Mouse (Mus musculus) liver, embryonic 13.5 days (tissue): Measurements from ENCODE around the gene Chst4. TPM values are rescaled to one million over a fixed set of nuclear protein-coding genes. Genes with fewer than 3 reads are reported as not detected.

Experiments
- ATAC-seq: fragments of 200-750 bp; cut with Nextera tagmentation; 2 replicates; pipeline ENCODE4 v1.8.0; 2017; ENCODE audit warnings: low read depth, mild to moderate bottlenecking, moderate number of reproducible peaks, moderate library complexity
- DNase-seq: peaks from one replicate; pipeline ENCODE4 v3.0.0; 2022
- H3K27ac ChIP-seq: fragments of 300-500 bp; sonication (generic); 2 replicates; pipeline ENCODE4 v1.5.1; 2015; ENCODE audit warnings: moderate library complexity, mild to moderate bottlenecking, inconsistent platforms
- H3K27me3 ChIP-seq: fragments of 300-500 bp; sonication (generic); 2 replicates; pipeline ENCODE4 v1.6.1; 2015; ENCODE audit warnings: mild to moderate bottlenecking, inconsistent platforms
- H3K36me3 ChIP-seq: fragments of 300-500 bp; sonication (generic); 2 replicates; pipeline ENCODE4 v1.6.1; 2015; ENCODE audit warnings: mild to moderate bottlenecking, inconsistent platforms
- H3K4me1 ChIP-seq: fragments of 300-500 bp; sonication (generic); replicated peaks from 2 replicates; pipeline ENCODE4 v1.6.1; 2015; ENCODE audit warnings: inconsistent platforms
- H3K4me2 ChIP-seq: fragments of 300-500 bp; sonication (generic); 2 replicates; pipeline ENCODE4 v1.6.1; 2015; ENCODE audit warnings: inconsistent platforms, mild to moderate bottlenecking, moderate library complexity
- H3K4me3 ChIP-seq: fragments of 300-500 bp; sonication (generic); replicated peaks from 2 replicates; pipeline ENCODE4 v1.5.1; 2015; ENCODE audit warnings: mild to moderate bottlenecking, inconsistent platforms
- H3K9ac ChIP-seq: fragments of 300-500 bp; sonication (generic); 2 replicates; pipeline ENCODE4 v1.6.1; 2015; ENCODE audit warnings: mild to moderate bottlenecking, inconsistent platforms
- H3K9me3 ChIP-seq: fragments of 300-500 bp; sonication (generic); replicated peaks from 2 replicates; pipeline ENCODE4 v1.6.1; 2016; ENCODE audit warnings: inconsistent platforms
- WGBS: fragments of 180-500 bp; shearing (Covaris S2); methylation state at CpG from one replicate; pipeline ENCODE4 v1.1.7; 2015; ENCODE audit not compliant: insufficient replicate concordance; 5-methylcytosine and 5-hydroxymethylcytosine counted together
- polyA plus RNA-seq: library from polyadenylated mRNA; unstranded; fragments of >200 nt; fragmentation: Nextera tagmentation; extraction: Ambion mirVana; gene quantifications from 2 replicates; pipeline ENCODE4 v1.2.1, GENCODE M21; 2015

Chst4 gene
- not detected in 2 replicates for polyA plus RNA-seq

- H3K27ac ChIP-seq, result no peak within 1 kb of the TSS
- H3K9me3 ChIP-seq, result no peaks in the 10 kb centered on the region
- H3K4me3 ChIP-seq, result no peak within 1 kb of the TSS
- no peak within 1 kb of the TSS for H3K4me2 ChIP-seq
- no peaks in the 10 kb centered on the region for H3K4me1 ChIP-seq
- 73% methylated on average over 5 of the region's 5 CpGs for WGBS
- H3K36me3 ChIP-seq, result no peaks in the 10 kb centered on the region
- ATAC-seq (no peak), DNase-seq (no peak)
- no peak within 1 kb of the TSS for H3K9ac ChIP-seq
- no peaks in the 10 kb centered on the region for H3K27me3 ChIP-seq
Observed at GRCm38 (mm10) chr8:110039659-110040058, at the start of gene Chst4. TSS of gene Chst4 (minus strand) at chr8:110039740.

DNA sequence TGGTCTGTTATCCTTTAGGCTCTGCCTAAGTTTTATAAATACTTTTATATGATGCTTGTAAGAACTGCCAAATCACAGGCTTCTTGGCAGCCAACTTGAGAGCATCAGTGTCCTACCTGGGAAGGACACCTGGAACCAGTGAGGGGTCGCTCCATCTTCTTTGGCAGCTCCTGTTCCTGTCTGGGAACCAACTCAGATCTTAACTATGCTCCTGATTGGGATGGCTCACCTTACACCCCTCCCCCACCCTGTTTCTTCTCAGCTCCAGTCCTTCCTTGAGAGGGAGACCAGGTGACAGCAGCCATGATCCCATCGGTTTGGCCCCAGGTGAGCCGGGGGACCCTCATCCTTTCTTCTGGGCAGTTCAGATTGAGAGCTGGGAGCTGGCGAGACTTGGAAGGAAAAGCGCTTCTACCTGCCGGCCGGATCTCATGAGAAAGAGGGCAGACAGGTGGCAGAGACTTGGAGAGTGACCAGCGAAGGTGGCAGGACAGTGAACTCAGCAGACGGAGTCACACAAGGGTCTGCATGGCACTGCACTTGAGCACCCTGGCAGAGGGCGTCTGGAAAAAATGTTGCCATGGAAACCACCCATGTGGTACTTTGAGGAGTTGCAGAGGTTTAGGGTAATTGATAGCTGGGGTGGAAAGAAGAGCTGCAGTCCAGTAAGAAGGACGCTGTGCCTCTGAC lies 43.0 kb upstream of the Chst4 start:
- Histone ChIP-seq H3K36me3 (0 out of 2 replicates have a peak, but pooled peaks cover 7% of the 10 kb centered on the region), H3K4me2 (no peak overlapping the region), H3K27me3 (peaks cover 6% of the 10 kb centered on the region; the same call in 1 of the 2 replicates), H3K4me1 (peaks cover 8% of the 10 kb centered on the region; the same call in 1 of the 2 replicates), H3K9ac (no peak overlapping the region), H3K4me3 (no peak overlapping the region), H3K27ac (no peak overlapping the region), H3K9me3 (0 out of 2 replicates have a peak, but pooled peaks cover 8% of the 10 kb centered on the region)
- DNase-seq (no peak), ATAC-seq (no peak)
- 62% methylated on average over 11 of the region's 11 CpGs for WGBS

GRCm38 (mm10) chr8:110079282-110080221 lies 40.0 kb upstream of the Chst4 start, which contains the start of gene Zfp612:
TSS of gene Zfp612 (plus strand) at chr8:110079746.
- H3K4me1 ChIP-seq, result peaks cover 8% of the 10 kb centered on the region; the same call in 1 of the 2 replicates
- H3K9me3 ChIP-seq, result no peaks in the 10 kb centered on the region
- H3K27me3 ChIP-seq, result peaks cover 6% of the 10 kb centered on the region; the same call in 1 of the 2 replicates
- H3K27ac ChIP-seq, result no peak within 1 kb of the TSS
- no peaks in the 10 kb centered on the region for H3K36me3 ChIP-seq
- WGBS, result 10% methylated on average over 54 of the region's 54 CpGs
- H3K4me3 ChIP-seq, result peak within 1 kb of the TSS; percentile 61
- peak; percentile 76 for ATAC-seq
- H3K4me2 ChIP-seq, result peak within 1 kb of the TSS; percentile 72
- peak within 1 kb of the TSS; percentile 61 for H3K9ac ChIP-seq
- DNase-seq, result peak; percentile 20

DNA sequence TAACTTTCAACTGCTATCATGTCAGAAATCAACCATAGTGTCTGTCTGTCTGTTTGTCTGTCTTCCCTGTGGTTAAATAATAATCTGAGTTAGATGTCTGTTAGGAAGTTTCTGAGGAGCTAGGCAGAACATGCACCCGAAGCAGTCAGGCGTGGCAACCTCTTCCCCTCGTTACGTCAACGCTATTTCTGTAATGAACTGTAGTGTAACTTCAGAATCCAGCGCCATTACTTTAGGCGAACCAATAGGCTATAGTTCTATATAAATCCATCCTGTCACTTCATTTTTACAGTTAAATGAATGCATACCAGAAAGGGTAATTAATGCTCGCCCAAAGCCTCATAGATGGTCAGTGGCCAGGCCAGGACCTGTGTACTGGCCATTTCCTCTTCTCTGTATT lies 35.0 kb upstream of the Chst4 start:
- Histone ChIP-seq H3K9me3 (no peaks in the 10 kb centered on the region), H3K4me1 (peaks cover 2% of the 10 kb centered on the region; the same call in 1 of the 2 replicates), H3K4me2 (no peak overlapping the region), H3K4me3 (no peak overlapping the region), H3K27me3 (peaks cover under 1% of the 10 kb centered on the region; the same call in 1 of the 2 replicates), H3K9ac (no peak overlapping the region), H3K36me3 (no peaks in the 10 kb centered on the region), H3K27ac (no peak overlapping the region)
- WGBS, result 68% methylated on average over 8 of the region's 8 CpGs
- ATAC-seq (no peak), DNase-seq (no peak)

- no peak overlapping the region for H3K4me3 ChIP-seq
- ATAC-seq, result no peak
- H3K27ac ChIP-seq, result no peak overlapping the region
- H3K27me3 ChIP-seq, result no peaks in the 10 kb centered on the region
- H3K4me2 ChIP-seq, result no peak overlapping the region
- no peaks in the 10 kb centered on the region for H3K36me3 ChIP-seq
- WGBS, result 11% methylated on average over 9 of the region's 9 CpGs
- no peaks in the 10 kb centered on the region for H3K4me1 ChIP-seq
- no peak overlapping the region for H3K9ac ChIP-seq
- no peaks in the 10 kb centered on the region for H3K9me3 ChIP-seq
- DNase-seq, result peak; percentile 16
Observed at GRCm38 (mm10) chr8:110071600-110071999, 32.1 kb upstream of the Chst4 start.

DNA sequence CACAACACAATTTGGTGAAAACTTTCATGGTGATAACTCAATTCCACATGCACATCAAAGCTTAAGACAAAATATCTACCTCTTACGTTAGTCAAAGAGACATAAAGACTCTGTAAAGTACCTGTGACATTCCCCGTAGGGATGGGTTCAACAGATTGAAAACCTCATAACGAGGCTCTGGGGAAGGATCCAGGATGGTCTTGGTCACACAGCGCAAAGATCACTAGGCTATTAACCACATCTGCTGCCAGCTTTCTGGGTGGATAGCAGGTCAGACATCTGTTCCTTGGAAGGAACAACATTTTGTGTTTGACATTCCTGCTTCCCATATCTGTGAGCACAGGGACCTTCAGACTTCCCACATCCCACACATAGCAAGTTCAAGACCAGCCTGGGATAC lies 30.2 kb upstream of the Chst4 start:
- H3K4me3 ChIP-seq, result no peak overlapping the region
- H3K27ac ChIP-seq, result no peak overlapping the region
- no peak overlapping the region for H3K4me2 ChIP-seq
- DNase-seq, result no peak
- no peak overlapping the region for H3K9ac ChIP-seq
- no peaks in the 10 kb centered on the region for H3K36me3 ChIP-seq
- ATAC-seq, result no peak
- H3K27me3 ChIP-seq, result no peaks in the 10 kb centered on the region
- no peaks in the 10 kb centered on the region for H3K4me1 ChIP-seq
- WGBS, result 77% methylated on average over 4 of the region's 4 CpGs
- no peaks in the 10 kb centered on the region for H3K9me3 ChIP-seq

DNA sequence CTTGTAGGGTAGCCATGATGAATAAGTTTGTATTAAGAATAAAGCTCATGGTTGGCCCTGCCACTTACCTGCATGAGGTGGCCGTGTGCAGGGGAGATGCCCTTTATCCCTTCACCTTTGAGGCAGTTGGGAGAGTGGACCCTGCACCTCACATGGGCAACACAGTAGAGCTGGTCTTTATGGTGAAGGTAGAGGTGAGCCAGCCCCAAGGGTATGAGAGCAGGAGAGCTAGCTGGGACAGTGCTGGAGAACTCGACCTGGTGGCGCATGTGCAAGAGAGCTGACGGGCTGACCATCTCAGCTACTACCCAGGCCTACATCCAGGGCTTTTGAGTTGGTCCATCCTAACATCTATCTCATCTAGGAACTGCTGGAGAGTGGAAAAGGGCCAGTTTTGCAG lies 26.1 kb upstream of the Chst4 start:
- Histone ChIP-seq H3K9me3 (no peaks in the 10 kb centered on the region), H3K9ac (no peak overlapping the region), H3K36me3 (no peaks in the 10 kb centered on the region), H3K4me1 (no peaks in the 10 kb centered on the region), H3K4me2 (no peak overlapping the region), H3K27ac (no peak overlapping the region), H3K4me3 (no peak overlapping the region), H3K27me3 (no peaks in the 10 kb centered on the region)
- 68% methylated on average over 4 of the region's 4 CpGs for WGBS
- ATAC-seq, result no peak
- DNase-seq, result no peak

DNA sequence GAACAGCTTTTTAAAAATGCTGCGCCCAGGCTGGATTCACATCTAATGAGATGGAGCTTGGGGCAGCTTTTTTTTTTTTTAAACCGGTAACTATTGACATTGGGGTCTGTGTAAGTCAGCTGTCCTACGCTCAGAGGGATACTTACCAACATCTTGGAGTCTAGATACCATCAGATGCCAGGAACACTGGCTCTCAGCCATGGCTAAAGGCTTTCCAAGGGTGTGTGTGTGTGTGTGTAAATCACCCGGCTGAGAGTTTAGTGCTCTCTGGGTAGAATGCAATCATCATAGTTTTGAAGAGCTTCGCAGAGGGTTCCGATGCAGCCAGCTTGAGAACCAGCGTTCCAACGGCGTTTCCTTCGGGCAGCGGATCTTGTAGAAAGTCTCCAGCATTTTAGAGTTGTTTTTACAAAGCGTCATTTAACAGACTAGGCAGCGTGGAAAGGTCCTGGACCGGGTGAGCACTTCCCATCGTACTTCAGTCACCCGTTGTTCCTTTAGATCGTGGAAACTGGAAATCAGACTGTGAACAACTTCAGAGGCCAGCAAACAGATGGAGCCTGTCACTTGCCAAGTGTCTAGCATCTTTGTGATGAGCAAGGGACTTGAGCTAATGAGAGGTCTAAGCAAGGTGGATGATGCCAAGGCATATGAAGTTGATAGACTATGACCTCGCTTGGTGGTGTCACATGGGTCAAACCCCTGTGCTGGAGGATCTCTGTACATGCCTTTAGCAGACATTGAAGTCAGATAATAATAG lies 25.2 kb upstream of the Chst4 start:
- H3K27me3 ChIP-seq, result no peaks in the 10 kb centered on the region
- H3K27ac ChIP-seq, result no peak overlapping the region
- no peak overlapping the region for H3K4me2 ChIP-seq
- no peak overlapping the region for H3K4me3 ChIP-seq
- no peak overlapping the region for H3K9ac ChIP-seq
- DNase-seq (no peak), ATAC-seq (no peak)
- no peaks in the 10 kb centered on the region for H3K9me3 ChIP-seq
- H3K4me1 ChIP-seq, result no peaks in the 10 kb centered on the region
- 81% methylated on average over 18 of the region's 18 CpGs for WGBS
- no peaks in the 10 kb centered on the region for H3K36me3 ChIP-seq

GRCm38 (mm10) chr8:110064161-110064560 lies 24.6 kb upstream of the Chst4 start:
- Histone ChIP-seq H3K9ac (no peak overlapping the region), H3K9me3 (no peaks in the 10 kb centered on the region), H3K27me3 (no peaks in the 10 kb centered on the region), H3K4me2 (no peak overlapping the region), H3K27ac (no peak overlapping the region), H3K4me3 (no peak overlapping the region), H3K36me3 (no peaks in the 10 kb centered on the region), H3K4me1 (no peaks in the 10 kb centered on the region)
- WGBS, result 55% methylated on average over 9 of the region's 9 CpGs
- no peak for DNase-seq
- ATAC-seq, result no peak

DNA sequence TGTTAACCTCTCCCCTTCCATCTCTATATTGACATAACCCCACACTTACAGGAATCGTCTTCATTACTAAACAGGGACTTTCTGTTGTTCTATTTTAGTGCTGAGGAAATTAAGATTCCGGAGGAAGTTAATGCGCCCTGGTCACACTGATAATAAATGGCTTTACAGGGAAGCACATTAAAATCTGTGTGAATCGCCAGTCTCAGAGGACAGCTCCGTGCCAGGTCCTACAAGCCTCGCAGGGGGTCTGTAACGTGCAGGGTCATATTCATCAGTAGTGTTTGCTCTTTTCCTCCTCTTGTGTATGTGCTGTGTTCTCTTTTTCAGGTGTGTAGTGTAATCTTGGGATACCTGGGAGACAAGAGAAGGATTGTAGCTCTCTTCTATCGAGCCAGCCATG lies 18.7 kb upstream of the Chst4 start:
- H3K36me3 ChIP-seq, result no peaks in the 10 kb centered on the region
- H3K9ac ChIP-seq, result no peak overlapping the region
- H3K27ac ChIP-seq, result no peak overlapping the region
- no peak overlapping the region for H3K4me2 ChIP-seq
- ATAC-seq, result no peak
- no peaks in the 10 kb centered on the region for H3K27me3 ChIP-seq
- H3K4me3 ChIP-seq, result no peak overlapping the region
- no peaks in the 10 kb centered on the region for H3K4me1 ChIP-seq
- DNase-seq, result no peak
- H3K9me3 ChIP-seq, result no peaks in the 10 kb centered on the region
- WGBS, result 61% methylated on average over 8 of the region's 8 CpGs

DNA sequence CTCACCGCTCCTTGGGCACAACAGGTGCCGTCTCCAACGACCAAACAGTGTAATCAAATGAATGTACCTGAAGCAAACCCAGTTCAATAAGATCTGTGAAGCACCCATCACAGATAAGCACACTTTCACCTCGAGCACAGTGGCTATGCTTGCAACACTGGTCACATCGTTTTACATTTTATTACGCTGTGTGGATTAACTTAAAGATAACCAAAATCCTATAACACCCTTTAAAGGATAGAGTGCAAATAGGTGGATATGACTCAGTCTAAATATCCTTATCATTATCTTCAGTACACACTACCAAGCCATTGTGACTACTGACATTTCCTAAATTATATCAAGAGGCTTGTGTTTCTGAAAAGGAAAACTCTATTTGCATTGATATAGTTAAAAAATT lies 11.7 kb upstream of the Chst4 start:
- 66% methylated on average over 6 of the region's 6 CpGs for WGBS
- DNase-seq (no peak), ATAC-seq (no peak)
- Histone ChIP-seq H3K27ac (no peak overlapping the region), H3K9me3 (no peaks in the 10 kb centered on the region), H3K27me3 (no peaks in the 10 kb centered on the region), H3K36me3 (no peaks in the 10 kb centered on the region), H3K4me3 (no peak overlapping the region), H3K4me2 (no peak overlapping the region), H3K4me1 (no peaks in the 10 kb centered on the region), H3K9ac (no peak overlapping the region)
